Mouse (Mus musculus) thymus, postnatal 4 days (tissue): ENCODE results near the gene Tmem178b.

Source experiments
- DNase-seq: peaks from one replicate; pipeline ENCODE4 v3.0.0; 2021

The Tmem178b gene

GRCm38 (mm10) chr6:40101785-40102184 lies 228.7 kb downstream of the Tmem178b start:
- no peak for DNase-seq

DNA sequence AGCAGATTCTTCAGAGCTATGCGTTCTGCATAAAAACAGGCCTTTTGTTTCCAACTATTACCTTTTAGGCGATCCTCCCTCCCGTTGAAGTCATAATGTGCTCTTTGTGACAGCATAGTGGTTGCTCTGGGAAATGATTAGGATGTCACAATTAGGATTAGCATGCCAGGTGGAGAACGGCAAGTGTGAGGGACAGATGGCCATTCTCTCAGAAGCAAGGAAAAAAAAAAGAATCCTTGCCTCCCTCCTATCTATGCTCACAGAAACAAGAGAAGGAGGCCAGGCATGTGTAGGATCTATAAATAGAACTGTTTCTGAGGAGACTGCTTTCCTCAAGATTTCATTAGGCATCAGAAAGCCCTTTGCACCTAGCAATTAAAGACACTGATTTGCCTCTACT lies 229.8 kb downstream of the Tmem178b start:
- DNase-seq, result no peak

DNA sequence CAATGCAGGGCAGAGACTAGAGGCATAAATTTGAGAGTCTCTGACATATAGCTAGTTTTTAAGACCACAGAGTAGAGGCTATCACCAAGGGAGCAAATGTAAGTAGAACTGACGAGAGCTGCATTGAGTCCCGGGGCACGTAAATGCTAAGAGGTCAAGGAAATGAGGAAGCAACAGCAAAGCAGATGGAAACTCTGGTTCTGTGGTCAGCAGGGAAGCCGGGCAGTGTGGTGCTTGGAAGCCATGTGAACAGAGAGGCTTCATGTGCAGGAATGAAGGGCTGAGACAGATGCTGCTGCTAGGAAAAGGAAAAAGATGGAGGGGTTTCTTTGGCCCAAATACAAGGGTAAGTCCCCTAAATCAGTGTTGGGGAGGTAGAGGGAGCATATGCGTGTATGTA lies 237.0 kb downstream of the Tmem178b start:
- no peak for DNase-seq

DNA sequence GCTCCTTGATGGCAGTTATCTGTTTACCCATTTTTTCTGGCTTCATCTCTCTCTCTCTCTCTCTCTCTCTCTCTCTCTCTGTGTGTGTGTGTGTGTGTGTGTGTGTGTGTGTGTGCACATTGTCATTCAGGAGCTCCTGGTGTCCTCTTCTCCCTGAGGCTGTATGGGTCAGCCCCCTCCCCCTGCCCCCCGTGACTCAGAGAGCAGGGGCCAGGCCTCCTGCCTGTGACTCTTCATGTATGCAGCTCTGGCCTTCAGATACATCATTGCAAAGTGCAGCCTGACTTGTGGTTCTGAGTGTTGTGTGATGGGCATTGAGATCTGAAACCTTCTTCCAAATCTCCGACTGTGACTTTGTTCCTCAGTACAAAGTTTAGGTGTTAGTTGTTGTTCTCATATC lies 237.7 kb downstream of the Tmem178b start:
- no peak for DNase-seq

DNA sequence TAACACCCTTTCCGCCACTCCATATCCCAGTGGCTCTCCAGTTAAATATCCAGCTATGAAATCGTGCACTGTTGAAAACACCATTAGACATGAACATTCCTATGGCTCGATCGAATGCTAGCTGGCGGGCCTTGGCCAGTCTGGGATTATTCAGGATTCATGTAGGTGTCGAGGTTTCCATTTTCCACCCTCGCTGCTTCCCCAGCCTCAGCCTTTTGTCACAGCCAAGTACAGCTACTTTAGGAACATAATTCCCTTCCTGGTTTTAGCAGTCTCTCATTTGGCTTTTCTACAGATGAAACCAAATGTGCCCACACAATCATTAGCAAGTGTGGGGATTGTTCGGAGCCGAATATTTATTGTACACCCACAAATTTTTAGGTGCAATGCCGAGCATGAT lies 239.4 kb downstream of the Tmem178b start:
- no peak for DNase-seq

- no peak for DNase-seq
Observed at GRCm38 (mm10) chr6:40116225-40116624, 243.2 kb downstream of the Tmem178b start.

GRCm38 (mm10) chr6:40120176-40120575 lies 247.1 kb downstream of the Tmem178b start:
- DNase-seq, result no peak

DNA sequence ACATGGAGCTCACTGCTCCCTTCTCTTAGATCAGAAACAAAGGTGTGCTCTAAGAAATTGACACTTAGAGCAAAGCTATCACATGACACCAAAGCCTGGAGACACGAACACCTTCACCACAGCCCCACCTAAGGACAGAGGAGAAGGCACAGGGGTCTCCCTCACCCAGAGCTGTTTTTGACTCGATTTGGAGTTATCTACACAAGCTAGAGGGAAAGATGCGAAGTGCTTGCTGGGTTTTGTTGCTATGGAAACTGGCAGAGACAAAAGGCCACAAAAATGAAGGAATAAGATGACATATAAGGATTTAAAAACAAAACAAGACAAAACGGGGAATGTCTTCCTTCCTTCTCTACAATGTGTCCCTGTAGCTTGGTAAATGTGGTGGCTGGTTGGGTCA lies 248.4 kb downstream of the Tmem178b start:
- no peak for DNase-seq

GRCm38 (mm10) chr6:40123070-40123690 lies 250.1 kb downstream of the Tmem178b start:
- DNase-seq, result no peak

GRCm38 (mm10) chr6:40123960-40124359 lies 250.9 kb downstream of the Tmem178b start:
- DNase-seq, result no peak

- no peak for DNase-seq
Observed at GRCm38 (mm10) chr6:40128716-40129115, 255.6 kb downstream of the Tmem178b start.

DNA sequence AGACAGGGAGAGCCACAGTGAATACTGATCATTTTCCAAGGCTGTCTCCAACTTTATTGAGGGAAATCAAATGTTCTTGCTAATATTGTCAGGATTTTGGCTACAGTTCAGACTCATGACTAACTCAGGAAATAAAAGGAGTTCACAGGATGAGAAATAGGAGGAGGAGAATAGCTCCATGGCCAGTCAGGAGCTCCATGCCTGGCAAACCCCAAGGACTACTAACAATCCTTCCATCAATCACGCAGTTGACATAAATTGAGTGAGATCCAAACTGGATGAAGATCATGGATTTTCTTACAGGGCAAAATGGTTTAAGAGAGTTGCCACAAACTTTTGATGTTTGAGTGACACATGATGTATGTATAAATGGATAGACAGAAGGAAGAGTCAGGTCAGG lies 258.9 kb downstream of the Tmem178b start:
- DNase-seq, result no peak

DNA sequence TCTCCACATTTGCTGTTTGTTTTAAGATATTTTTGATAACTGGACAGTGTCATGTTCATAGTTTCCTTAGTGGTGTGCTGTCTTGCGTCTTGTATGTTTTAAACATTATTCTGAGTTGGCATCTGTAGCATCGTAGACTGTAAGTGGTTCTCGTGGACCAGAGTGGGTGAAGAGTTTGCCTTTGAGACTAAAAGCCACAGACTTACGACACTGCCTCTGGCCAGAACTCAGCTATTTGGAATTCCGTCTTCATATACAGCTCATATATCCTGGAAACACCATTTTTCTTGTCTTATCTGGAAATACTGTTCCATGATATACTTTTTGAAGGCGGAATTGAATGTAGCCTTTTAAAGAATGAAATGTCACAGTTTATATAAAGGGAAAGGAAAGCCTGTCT lies 260.4 kb downstream of the Tmem178b start:
- DNase-seq, result no peak

GRCm38 (mm10) chr6:40135716-40136115 lies 262.6 kb downstream of the Tmem178b start:
- no peak for DNase-seq

DNA sequence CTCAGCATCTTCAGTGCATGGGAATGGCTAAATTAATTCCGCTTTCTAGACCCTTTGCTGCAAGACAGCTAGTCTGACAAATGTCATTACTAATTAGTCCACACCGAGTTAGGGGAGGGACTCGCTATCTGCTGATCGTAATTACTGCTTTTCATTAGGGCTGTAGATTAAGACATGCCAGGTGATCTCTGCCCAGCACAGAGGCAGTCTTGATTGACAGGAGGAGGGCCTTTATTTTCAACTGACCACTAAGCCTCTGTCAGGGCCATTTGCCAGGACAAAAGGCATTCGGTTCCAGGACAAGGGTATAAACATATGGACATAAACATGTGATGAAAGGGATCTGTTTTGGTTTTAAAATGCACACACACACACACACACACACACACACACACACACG lies 264.3 kb downstream of the Tmem178b start:
- no peak for DNase-seq

GRCm38 (mm10) chr6:40137831-40138520 lies 264.9 kb downstream of the Tmem178b start:
- DNase-seq, result no peak

DNA sequence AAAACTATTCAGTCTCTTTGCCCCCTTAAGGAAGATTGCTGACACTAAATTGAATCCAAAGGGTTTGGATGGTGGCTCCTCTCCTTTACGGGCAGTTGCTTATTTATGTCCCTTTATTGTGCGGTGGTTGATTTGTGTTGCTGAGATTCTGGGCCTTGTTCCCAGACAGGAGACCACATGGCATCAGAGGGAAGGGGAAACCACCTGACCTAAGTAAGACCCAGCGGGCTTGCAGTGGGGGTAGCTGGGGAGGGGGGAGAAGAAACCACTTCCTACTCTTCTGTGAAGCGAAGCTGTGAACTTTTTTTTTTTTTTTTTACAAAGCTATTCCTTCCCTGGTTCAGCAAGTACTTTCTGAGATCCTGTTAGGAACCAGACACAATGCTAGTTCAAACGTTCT lies 269.5 kb downstream of the Tmem178b start:
- DNase-seq, result peak; percentile 7

DNA sequence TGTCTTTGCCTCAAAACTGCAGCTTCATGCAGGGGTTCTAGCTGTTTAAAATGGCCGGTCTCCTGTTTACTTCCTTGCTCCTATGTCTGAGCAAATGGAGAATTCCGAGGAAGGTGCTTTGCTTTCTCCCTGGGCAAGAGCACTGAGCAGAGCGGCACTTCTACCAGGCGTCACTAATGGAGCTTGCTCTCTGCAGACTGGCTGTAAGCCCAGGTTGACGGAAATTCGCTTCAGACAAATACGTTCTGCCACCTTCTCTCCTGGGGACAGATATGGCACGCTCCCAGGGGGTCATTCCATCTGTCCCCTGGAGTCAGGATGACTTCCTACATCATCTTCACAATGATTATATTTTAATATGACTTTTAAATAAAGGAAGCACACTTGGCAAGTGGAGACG lies 271.3 kb downstream of the Tmem178b start:
- DNase-seq, result no peak

GRCm38 (mm10) chr6:40145601-40146000 lies 272.5 kb downstream of the Tmem178b start:
- DNase-seq, result no peak

GRCm38 (mm10) chr6:40152241-40152640 lies 279.2 kb downstream of the Tmem178b start:
- no peak for DNase-seq

GRCm38 (mm10) chr6:40161381-40161780 lies 288.3 kb downstream of the Tmem178b start:
- DNase-seq, result no peak

DNA sequence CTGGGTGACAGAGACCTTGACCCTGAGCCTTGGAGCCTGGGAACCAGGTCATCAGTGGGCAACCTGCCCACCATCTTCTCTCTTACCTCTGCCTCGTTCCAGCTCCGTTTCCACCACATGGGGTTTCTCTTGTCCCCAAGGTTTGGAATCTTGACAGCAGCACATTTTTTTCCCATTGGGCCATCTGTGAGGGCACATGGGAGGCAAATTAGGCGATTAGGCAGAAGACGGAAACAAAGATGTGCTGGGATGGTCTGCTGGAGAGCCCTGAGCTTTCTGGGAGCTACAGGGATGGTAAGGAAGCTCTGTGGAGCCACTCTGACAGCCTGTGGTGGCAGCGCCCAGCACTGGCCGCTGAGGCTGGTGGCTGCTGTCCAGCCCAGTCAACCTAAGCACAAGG lies 300.5 kb downstream of the Tmem178b start:
- no peak for DNase-seq

- DNase-seq, result no peak
Observed at GRCm38 (mm10) chr6:40177870-40178269, 304.8 kb downstream of the Tmem178b start.

GRCm38 (mm10) chr6:40180551-40180950 lies 307.5 kb downstream of the Tmem178b start:
- DNase-seq, result no peak

DNA sequence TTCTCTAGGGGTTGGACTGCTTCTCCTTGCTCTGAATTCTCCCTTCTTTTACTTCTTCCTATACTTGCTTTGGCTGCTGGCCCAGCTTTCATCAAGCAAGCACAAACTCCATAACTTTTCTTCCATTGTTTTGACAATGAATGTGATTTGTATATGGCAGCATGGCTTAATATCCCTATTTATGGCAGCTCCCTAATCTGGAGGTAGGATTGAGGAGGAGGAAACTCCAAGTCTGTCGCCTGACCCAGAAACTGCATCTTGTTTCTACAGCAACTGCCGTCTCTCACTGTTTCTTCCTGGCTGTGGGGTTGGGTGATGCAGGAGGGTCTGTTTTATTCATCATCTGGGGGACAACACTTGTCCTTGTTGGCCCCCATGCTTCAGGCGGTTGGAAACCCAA lies 327.6 kb downstream of the Tmem178b start:
- DNase-seq, result no peak
